Mouse (Mus musculus): Measurements from ENCODE around the gene Snx6. TPM values are rescaled to one million over a fixed set of nuclear protein-coding genes. Genes with fewer than 3 reads are reported as not detected.
"Not testable (repeated sequence)": the region's sequence is repeated elsewhere in the genome, so short reads cannot be mapped to it uniquely, and the experiment has no call there.

The Snx6 gene
- 39.5 and 44.0 TPM in 2 replicates for polyA plus RNA-seq (2015; fragmentation: Nextera tagmentation; extraction: Ambion mirVana)

GRCm38 (mm10) chr12:54795153-54795998 is at the start of gene Snx6:
Snx6 (minus strand) TSS chr12:54795703.
- under 1% methylated on average over 72 of the region's 76 CpGs for WGBS (ENCODE audit: insufficient replicate concordance)
- no peaks in the 10 kb centered on the region for H3K36me3 ChIP-seq (replicated peaks)
- peak within 1 kb of the TSS; percentile 74 for H3K4me3 ChIP-seq (replicated peaks)
- peak within 1 kb of the TSS; percentile 74 for H3K27ac ChIP-seq (replicated peaks)
- peaks cover 36% of the 10 kb centered on the region for H3K4me1 ChIP-seq (replicated peaks)
- H3K9ac ChIP-seq: peak within 1 kb of the TSS; percentile 84
- H3K27me3 ChIP-seq: no peaks in the 10 kb centered on the region
- H3K4me2 ChIP-seq: peak within 1 kb of the TSS; percentile 97
- peak; percentile 88 for ATAC-seq (ENCODE audit: insufficient read depth)
- H3K9me3 ChIP-seq (replicated peaks): no peaks in the 10 kb centered on the region

GRCm38 (mm10) chr12:54844415-54844814 is 48.9 kb upstream of the Snx6 start:
- Histone ChIP-seq H3K4me3 (replicated peaks) (no peak overlapping the region), H3K36me3 (replicated peaks) (no peaks in the 10 kb centered on the region), H3K4me1 (replicated peaks) (no peaks in the 10 kb centered on the region), H3K9ac (no peak overlapping the region), H3K27ac (replicated peaks) (no peak overlapping the region), H3K27me3 (no peaks in the 10 kb centered on the region), H3K4me2 (no peak overlapping the region), H3K9me3 (replicated peaks) (no peaks in the 10 kb centered on the region)
- no peak for ATAC-seq (ENCODE audit: insufficient read depth)

GRCm38 (mm10) chr12:54841576-54841975 is 46.1 kb upstream of the Snx6 start:
- Histone ChIP-seq H3K9me3 (replicated peaks) (no peaks in the 10 kb centered on the region), H3K27ac (replicated peaks) (no peak overlapping the region), H3K4me2 (no peak overlapping the region), H3K4me3 (replicated peaks) (no peak overlapping the region), H3K4me1 (replicated peaks) (no peaks in the 10 kb centered on the region), H3K27me3 (no peaks in the 10 kb centered on the region), H3K9ac (no peak overlapping the region), H3K36me3 (replicated peaks) (no peaks in the 10 kb centered on the region)
- WGBS (ENCODE audit: insufficient replicate concordance): 69% methylated on average over 1 of the region's 1 CpGs
- ATAC-seq (ENCODE audit: insufficient read depth): no peak

GRCm38 (mm10) chr12:54839815-54840214 is 44.3 kb upstream of the Snx6 start:
- H3K27me3 ChIP-seq: no peaks in the 10 kb centered on the region
- H3K4me2 ChIP-seq: no peak overlapping the region
- H3K9me3 ChIP-seq (replicated peaks): no peaks in the 10 kb centered on the region
- H3K4me3 ChIP-seq (replicated peaks): no peak overlapping the region
- 55% methylated on average over 2 of the region's 2 CpGs for WGBS (ENCODE audit: insufficient replicate concordance)
- ATAC-seq (ENCODE audit: insufficient read depth): no peak
- no peaks in the 10 kb centered on the region for H3K36me3 ChIP-seq (replicated peaks)
- no peak overlapping the region for H3K9ac ChIP-seq
- H3K4me1 ChIP-seq (replicated peaks): 0 out of 2 replicates have a peak, but pooled peaks cover 8% of the 10 kb centered on the region
- no peak overlapping the region for H3K27ac ChIP-seq (replicated peaks)

GRCm38 (mm10) chr12:54838931-54839330 is 43.4 kb upstream of the Snx6 start:
- Histone ChIP-seq H3K9me3 (replicated peaks) (no peaks in the 10 kb centered on the region), H3K9ac (no peak overlapping the region), H3K27ac (replicated peaks) (no peak overlapping the region), H3K36me3 (replicated peaks) (no peaks in the 10 kb centered on the region), H3K4me3 (replicated peaks) (no peak overlapping the region), H3K4me2 (no peak overlapping the region), H3K4me1 (replicated peaks) (0 out of 2 replicates have a peak, but pooled peaks cover 10% of the 10 kb centered on the region), H3K27me3 (no peaks in the 10 kb centered on the region)
- ATAC-seq (ENCODE audit: insufficient read depth): no peak

GRCm38 (mm10) chr12:54835608-54836570 is 40.4 kb upstream of the Snx6 start:
- Histone ChIP-seq H3K36me3 (replicated peaks) (no peaks in the 10 kb centered on the region), H3K4me2 (no peak overlapping the region; the same call in 1 of the 2 replicates), H3K4me1 (replicated peaks) (0 out of 2 replicates have a peak, but pooled peaks cover 10% of the 10 kb centered on the region), H3K27me3 (no peaks in the 10 kb centered on the region), H3K27ac (replicated peaks) (no peak overlapping the region), H3K9me3 (replicated peaks) (no peaks in the 10 kb centered on the region), H3K9ac (no peak overlapping the region), H3K4me3 (replicated peaks) (peak overlapping the region; percentile 42; the same call in 1 of the 2 replicates)
- whole genome bisulfite sequencing (ENCODE audit: insufficient replicate concordance): 66% methylated on average over 18 of the region's 18 CpGs
- no peak for ATAC-seq (ENCODE audit: insufficient read depth)

GRCm38 (mm10) chr12:54834925-54835447 is 39.5 kb upstream of the Snx6 start:
- no peak for ATAC-seq (ENCODE audit: insufficient read depth)
- 5% methylated on average over 11 of the region's 11 CpGs for WGBS (ENCODE audit: insufficient replicate concordance)
- Histone ChIP-seq H3K4me3 (replicated peaks) (peak overlapping the region; percentile 42), H3K4me2 (peak overlapping the region; percentile 63), H3K9me3 (replicated peaks) (no peaks in the 10 kb centered on the region), H3K9ac (no peak overlapping the region), H3K36me3 (replicated peaks) (no peaks in the 10 kb centered on the region), H3K27ac (replicated peaks) (no peak overlapping the region), H3K27me3 (no peaks in the 10 kb centered on the region), H3K4me1 (replicated peaks) (0 out of 2 replicates have a peak, but pooled peaks cover 10% of the 10 kb centered on the region)

GRCm38 (mm10) chr12:54833856-54834399 is 38.4 kb upstream of the Snx6 start:
- 56% methylated on average over 9 of the region's 9 CpGs for WGBS (ENCODE audit: insufficient replicate concordance)
- Histone ChIP-seq H3K9me3 (replicated peaks) (no peaks in the 10 kb centered on the region), H3K9ac (no peak overlapping the region), H3K36me3 (replicated peaks) (no peaks in the 10 kb centered on the region), H3K4me2 (no peak overlapping the region), H3K27ac (replicated peaks) (no peak overlapping the region), H3K27me3 (no peaks in the 10 kb centered on the region), H3K4me3 (replicated peaks) (no peak overlapping the region), H3K4me1 (replicated peaks) (0 out of 2 replicates have a peak, but pooled peaks cover 10% of the 10 kb centered on the region)
- no peak for ATAC-seq (ENCODE audit: insufficient read depth)

- H3K4me1 ChIP-seq (replicated peaks): 0 out of 2 replicates have a peak, but pooled peaks cover 10% of the 10 kb centered on the region
- not testable (repeated sequence) for H3K27ac ChIP-seq (replicated peaks); H3K36me3 ChIP-seq (replicated peaks); H3K4me2 ChIP-seq; H3K9me3 ChIP-seq (replicated peaks); H3K9ac ChIP-seq; H3K4me3 ChIP-seq (replicated peaks); ATAC-seq (ENCODE audit: insufficient read depth); H3K27me3 ChIP-seq
- 52% methylated on average over 1 of the region's 1 CpGs for WGBS (ENCODE audit: insufficient replicate concordance)
Measured at GRCm38 (mm10) chr12:54831927-54832326, 36.4 kb upstream of the Snx6 start.

- H3K27me3 ChIP-seq: no peaks in the 10 kb centered on the region
- H3K36me3 ChIP-seq (replicated peaks): no peaks in the 10 kb centered on the region
- no peak overlapping the region for H3K9ac ChIP-seq
- H3K9me3 ChIP-seq (replicated peaks): no peaks in the 10 kb centered on the region
- WGBS (ENCODE audit: insufficient replicate concordance): 6% methylated on average over 6 of the region's 6 CpGs
- H3K4me3 ChIP-seq (replicated peaks): no peak overlapping the region
- ATAC-seq (ENCODE audit: insufficient read depth): no peak
- no peak overlapping the region for H3K4me2 ChIP-seq
- 0 out of 2 replicates have a peak, but pooled peaks cover 10% of the 10 kb centered on the region for H3K4me1 ChIP-seq (replicated peaks)
- H3K27ac ChIP-seq (replicated peaks): no peak overlapping the region
Measured at GRCm38 (mm10) chr12:54830574-54830973, 35.1 kb upstream of the Snx6 start.

All from liver, embryonic 15.5 days (tissue).